Mouse (Mus musculus) ovary, postnatal 10 days (tissue): Measurements from ENCODE around the gene Tomm7.
"Not testable (repeated sequence)": the region's sequence is repeated elsewhere in the genome, so short reads cannot be mapped to it uniquely, and the experiment has no call there.

Experiments
- DNase-seq: peaks from one replicate; pipeline ENCODE4 v3.0.0; 2022; ENCODE audit warnings: low spot score

Gene Tomm7

GRCm38 (mm10) chr5:23843674-23844530 lies at the start of gene Tomm7:
Tomm7 (minus strand) TSS chr5:23844161.
- peak; percentile 86 for DNase-seq

- DNase-seq = no peak
Measured at GRCm38 (mm10) chr5:23893156-23893863, 49.3 kb upstream of the Tomm7 start.

DNA sequence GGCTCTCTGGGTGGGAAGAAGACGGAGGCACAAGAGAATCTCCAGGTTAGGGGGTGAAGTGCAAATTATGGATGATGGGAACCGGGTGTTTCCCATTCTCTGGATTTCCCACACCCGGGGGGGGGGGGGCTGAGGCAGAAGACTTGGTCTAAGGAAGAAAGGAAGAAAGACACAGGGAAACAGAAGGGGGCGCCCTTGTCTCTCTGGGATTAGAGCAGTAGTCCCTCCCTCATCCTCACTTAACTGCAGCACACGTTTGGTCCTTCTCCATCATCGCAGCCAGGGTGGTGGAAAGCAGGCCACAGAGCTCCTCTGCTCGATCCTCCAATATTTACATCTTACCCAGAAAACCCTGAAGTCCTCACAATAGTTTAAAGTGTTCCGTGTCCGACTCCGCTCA lies 46.8 kb upstream of the Tomm7 start:
- no peak for DNase-seq

- no peak for DNase-seq
Measured at GRCm38 (mm10) chr5:23889461-23889860, 45.5 kb upstream of the Tomm7 start.

DNA sequence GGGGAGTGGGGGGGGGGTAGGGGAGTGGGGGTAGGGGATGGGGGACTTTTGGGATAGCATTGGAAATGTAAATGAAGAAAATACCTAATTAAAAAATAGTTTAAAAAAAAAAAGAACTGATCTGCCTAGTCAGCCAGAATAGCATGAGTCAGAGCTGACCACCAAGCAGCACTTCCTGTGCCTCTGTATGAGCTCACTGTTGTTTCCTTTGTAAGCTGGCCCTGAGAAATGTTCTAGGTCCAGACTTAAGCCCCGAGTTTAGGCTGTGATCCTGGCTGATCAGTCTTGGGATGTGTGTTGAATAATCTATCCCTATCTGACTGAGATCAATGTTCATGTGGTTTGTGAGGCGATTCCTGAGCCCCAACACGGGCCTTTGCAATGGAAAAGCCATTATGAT lies 43.1 kb upstream of the Tomm7 start:
- DNase-seq = no peak

GRCm38 (mm10) chr5:23874457-23874856 lies 30.5 kb upstream of the Tomm7 start:
- no peak for DNase-seq

DNA sequence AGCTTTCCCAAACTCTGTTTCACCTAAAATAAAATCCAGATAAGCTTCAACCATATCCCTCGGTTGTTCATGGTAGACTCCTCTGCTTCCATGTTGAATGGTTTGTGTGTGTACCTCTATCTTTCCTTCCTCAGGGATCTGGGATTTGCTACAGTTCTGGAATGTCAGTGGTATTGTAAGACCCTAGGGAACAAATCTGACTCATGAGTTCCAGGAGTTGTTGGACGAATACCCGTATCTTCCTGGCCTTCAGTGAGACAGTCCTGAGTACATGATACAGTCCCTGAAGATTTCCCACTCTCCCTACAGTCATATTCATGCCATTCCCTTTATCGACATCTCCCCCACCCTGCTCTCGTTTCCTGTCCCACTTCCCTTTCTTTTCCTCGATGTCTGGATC lies 28.6 kb upstream of the Tomm7 start:
- DNase-seq = no peak

DNA sequence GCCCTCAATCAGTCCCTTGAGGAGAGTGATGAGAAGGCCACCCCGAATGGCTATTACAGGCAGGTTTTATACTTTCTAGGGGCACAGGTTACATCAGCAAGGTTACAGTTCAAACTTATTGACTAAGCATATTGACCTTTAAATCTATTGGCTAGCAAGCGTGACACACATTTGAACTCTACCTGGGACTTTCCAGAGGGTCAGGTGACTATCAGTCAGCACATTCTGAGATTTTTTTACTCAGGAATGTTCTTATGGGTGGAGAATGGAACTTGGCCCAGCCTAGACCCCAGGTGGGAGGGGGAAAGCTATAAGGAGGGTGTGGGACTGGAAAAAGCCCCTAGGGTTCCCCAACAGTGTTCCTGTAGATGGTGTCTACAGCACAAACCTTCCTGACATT lies 27.4 kb upstream of the Tomm7 start:
- not testable (repeated sequence) for DNase-seq

- DNase-seq = no peak
Measured at GRCm38 (mm10) chr5:23865941-23866340, 22.0 kb upstream of the Tomm7 start.

DNA sequence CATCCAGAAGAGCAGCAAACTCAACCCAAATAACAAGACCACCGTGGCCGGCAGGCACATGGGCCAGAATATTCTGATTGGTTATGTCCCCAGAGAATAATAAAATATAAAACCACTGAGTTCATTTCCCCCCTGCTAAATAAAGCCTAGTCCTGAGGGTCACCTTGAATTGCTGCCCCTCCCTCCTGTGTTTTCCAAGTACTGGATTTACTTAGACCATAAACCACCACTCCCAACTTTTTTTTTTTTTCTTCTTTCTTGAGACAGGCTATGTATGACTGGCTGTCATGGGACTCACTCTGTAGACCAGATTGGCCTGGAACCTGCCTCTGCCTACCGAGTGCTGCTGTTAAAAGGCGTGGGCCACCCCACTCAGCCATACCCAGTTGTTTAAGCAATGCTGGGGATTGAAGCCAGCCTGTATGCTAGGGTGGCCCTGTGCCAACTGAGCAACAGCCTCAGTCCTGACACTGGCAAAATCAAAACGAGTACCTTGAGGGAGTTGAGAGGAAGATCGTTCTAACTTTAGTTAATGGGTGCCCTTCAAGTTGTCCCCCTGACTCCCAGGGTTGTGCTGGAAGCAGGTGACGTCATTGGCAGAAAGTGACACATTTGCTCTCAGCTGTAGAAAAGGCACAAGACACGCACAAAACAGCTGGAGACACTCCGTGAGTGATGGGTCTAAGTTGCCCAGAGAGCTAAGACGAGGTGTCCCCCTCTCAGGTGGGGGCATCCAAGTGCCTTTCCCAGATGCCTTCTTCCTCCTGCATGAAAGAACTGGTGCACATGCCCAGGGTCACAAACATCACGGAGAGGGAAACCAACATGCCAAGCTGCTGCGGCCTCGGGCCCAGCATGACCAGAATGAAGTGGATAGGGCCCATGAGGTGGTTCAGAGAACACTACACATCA lies 20.3 kb upstream of the Tomm7 start:
- DNase-seq = no peak

GRCm38 (mm10) chr5:23863166-23864053 lies 19.4 kb upstream of the Tomm7 start:
- DNase-seq = no peak

- DNase-seq = peak; percentile 24
Measured at GRCm38 (mm10) chr5:23862291-23862690, 18.3 kb upstream of the Tomm7 start.

DNA sequence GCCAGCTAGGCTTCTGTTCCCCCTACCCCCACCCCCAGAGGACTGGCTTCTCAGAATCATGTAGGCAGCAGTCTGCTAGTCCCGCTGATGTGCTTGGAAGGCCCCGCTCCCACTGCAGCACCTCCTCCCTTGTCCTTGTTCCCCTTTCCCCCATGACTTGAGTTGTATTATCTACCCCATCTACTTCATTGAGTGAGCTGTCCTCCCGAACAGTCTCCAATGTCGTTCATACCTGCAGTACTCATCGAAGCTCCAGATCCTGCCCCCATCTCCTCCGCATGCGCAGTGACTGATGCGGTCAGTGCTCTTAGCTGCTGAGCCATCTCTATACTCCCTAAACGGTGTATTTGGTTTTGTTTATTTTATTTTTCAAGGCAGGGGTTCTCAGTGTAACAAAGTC lies 17.8 kb upstream of the Tomm7 start:
- no peak for DNase-seq

DNA sequence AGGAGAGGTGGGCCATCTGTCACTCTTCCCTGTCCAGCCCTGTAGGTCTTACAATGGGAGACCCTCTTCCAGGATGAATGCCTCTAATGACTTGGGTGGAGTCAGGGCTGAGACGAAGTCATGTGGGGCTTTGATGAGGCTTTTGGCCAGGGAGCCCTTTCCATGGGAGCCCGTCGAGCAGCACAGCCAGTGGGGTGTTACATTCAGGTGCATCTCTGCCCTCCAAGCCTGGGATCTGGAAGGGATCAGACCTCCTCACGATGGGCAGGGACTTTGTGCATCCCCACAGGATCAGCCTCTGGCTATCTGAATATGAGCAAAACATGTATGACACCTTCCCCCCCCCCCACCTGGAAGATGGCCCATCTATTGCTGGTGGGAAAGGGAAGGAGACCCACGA lies 15.9 kb upstream of the Tomm7 start:
- no peak for DNase-seq

- no peak for DNase-seq
Measured at GRCm38 (mm10) chr5:23859087-23859718, 15.2 kb upstream of the Tomm7 start.

- DNase-seq = no peak
Measured at GRCm38 (mm10) chr5:23858643-23859042, 14.7 kb upstream of the Tomm7 start.

GRCm38 (mm10) chr5:23858001-23858400 lies 14.0 kb upstream of the Tomm7 start:
- no peak for DNase-seq

DNA sequence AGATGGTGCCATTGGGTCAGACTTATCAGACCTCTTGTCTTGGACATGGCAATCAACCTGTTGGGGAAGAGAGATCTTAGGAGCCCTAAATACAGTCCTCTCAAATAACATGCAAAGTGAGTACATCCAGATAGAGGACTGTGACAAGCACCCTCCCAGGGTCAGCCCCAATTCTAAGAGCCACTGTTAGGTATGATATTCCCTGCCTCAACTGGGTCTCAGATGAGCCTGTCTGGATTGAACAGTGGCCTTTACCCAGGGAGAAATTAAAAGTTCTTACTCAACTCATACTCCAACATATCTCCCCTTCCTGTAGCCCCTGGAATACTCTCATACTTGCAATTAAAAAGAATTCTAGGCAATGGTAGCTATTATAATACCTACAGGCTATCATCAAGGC lies 13.2 kb upstream of the Tomm7 start:
- DNase-seq = no peak

GRCm38 (mm10) chr5:23856164-23856563 lies 12.2 kb upstream of the Tomm7 start:
- no peak for DNase-seq

DNA sequence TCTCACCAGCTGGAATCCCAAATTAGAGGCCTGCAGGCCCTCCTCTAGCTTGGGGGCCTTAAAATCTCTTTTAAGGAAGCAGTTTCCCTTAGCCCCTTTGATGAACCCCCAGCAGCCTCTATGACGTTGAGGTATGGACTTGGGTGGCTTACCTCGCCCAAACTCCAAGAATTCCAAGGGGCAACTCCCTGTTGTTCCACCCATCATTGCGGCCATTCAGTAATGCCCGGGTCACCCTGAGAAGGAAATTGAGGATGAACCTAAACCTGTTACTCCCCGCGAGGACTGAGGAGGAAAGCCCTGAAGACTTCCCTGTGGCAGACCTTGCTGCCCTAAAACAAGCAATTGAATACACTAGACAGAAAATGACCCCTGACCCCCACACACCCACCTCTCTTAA lies 11.5 kb upstream of the Tomm7 start:
- no peak for DNase-seq

GRCm38 (mm10) chr5:23852916-23853315 lies 9.0 kb upstream of the Tomm7 start:
- DNase-seq = not testable (repeated sequence)
